Mouse (Mus musculus) forebrain, embryonic 10.5 days (tissue): ENCODE results near the gene Tmem186. TPM values are rescaled to one million over a fixed set of nuclear protein-coding genes. Genes with fewer than 3 reads are reported as not detected.

ENCODE experiments used
- DNase-seq: peaks from one replicate; pipeline ENCODE4 v3.0.0-alpha.2; 2017; ENCODE audit warnings: low spot score; ENCODE audit errors: extremely low spot score
- H3K27ac ChIP-seq: fragments of 300-500 bp; sonication (generic); 2 replicates; pipeline ENCODE4 v1.5.1; 2016; ENCODE audit warnings: mild to moderate bottlenecking
- H3K27me3 ChIP-seq: fragments of 300-500 bp; sonication (generic); 2 replicates; pipeline ENCODE4 v1.6.1; 2016; ENCODE audit warnings: mild to moderate bottlenecking; ENCODE audit not compliant: poor library complexity, severe bottlenecking
- H3K36me3 ChIP-seq: fragments of 300-500 bp; sonication (generic); replicated peaks from 2 replicates; pipeline ENCODE4 v1.6.1; 2016; ENCODE audit warnings: mild to moderate bottlenecking, moderate library complexity
- H3K4me1 ChIP-seq: fragments of 300-500 bp; sonication (generic); 2 replicates; pipeline ENCODE4 v1.6.1; 2016
- H3K4me3 ChIP-seq: fragments of 300-500 bp; sonication (generic); 2 replicates; pipeline ENCODE4 v1.5.1; 2016; ENCODE audit warnings: mild to moderate bottlenecking, moderate library complexity
- H3K9me3 ChIP-seq: fragments of 300-500 bp; sonication (generic); 2 replicates; pipeline ENCODE4 v1.6.1; 2016; ENCODE audit warnings: mild to moderate bottlenecking, moderate library complexity
- WGBS: fragments of 180-500 bp; shearing (Covaris S2); methylation state at CpG from one replicate; pipeline ENCODE4 v1.1.7; 2016; 5-methylcytosine and 5-hydroxymethylcytosine counted together
- polyA plus RNA-seq: library from polyadenylated mRNA; unstranded; fragments of >200 nt; fragmentation: Nextera tagmentation; extraction: Ambion mirVana; gene quantifications from 2 replicates; pipeline ENCODE4 v1.2.1, GENCODE M21; 2016

The Tmem186 gene
- polyA plus RNA-seq, 1 experiment from 2014 or later: 27.5 TPM

- H3K36me3 ChIP-seq: peaks cover 8% of the 10 kb centered on the region; the same call in 1 of the 2 replicates
- H3K27me3 ChIP-seq: peaks cover 22% of the 10 kb centered on the region
- no peak overlapping the region for H3K4me3 ChIP-seq
- 78% methylated on average over 6 of the region's 6 CpGs for WGBS
- peaks cover 47% of the 10 kb centered on the region for H3K4me1 ChIP-seq
- DNase-seq: no peak
- no peak overlapping the region for H3K27ac ChIP-seq
- no peaks in the 10 kb centered on the region for H3K9me3 ChIP-seq
These were observed 35.8 kb upstream of the Tmem186 start for GRCm38 (mm10) chr16:8673343-8673742.

- Histone ChIP-seq H3K27me3 (peaks cover 22% of the 10 kb centered on the region), H3K9me3 (no peaks in the 10 kb centered on the region), H3K4me3 (peak overlapping the region; percentile 75; the same call in 1 of the 2 replicates), H3K27ac (no peak overlapping the region), H3K4me1 (peaks cover 53% of the 10 kb centered on the region), H3K36me3 (peaks cover 10% of the 10 kb centered on the region; the same call in 1 of the 2 replicates)
- no peak for DNase-seq
These were observed 35.3 kb upstream of the Tmem186 start for GRCm38 (mm10) chr16:8672811-8673210.

DNA sequence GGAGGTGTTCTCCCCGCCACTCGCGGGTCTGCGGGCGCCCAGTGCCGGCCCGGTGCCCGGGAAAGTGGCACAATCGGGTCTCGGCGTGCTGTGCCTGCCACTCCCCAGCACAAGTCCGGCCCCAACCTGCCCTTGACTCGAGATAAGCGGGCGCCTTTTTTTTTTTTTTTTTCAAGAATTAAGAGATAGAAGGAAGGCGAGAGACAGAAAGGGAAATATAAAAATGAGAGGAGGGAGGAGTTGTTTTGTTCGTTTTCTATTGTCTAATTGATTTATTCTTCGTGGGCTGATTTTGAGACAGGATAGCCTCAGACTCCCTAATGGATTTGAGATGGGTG lies 34.8 kb upstream of the Tmem186 start:
- H3K36me3 ChIP-seq: peaks cover 15% of the 10 kb centered on the region; the same call in 1 of the 2 replicates
- H3K9me3 ChIP-seq: no peaks in the 10 kb centered on the region
- H3K4me3 ChIP-seq: peak overlapping the region; percentile 75
- WGBS: under 1% methylated on average over 18 of the region's 18 CpGs
- DNase-seq: no peak
- peaks cover 22% of the 10 kb centered on the region for H3K27me3 ChIP-seq
- H3K27ac ChIP-seq: peak overlapping the region; percentile 92
- H3K4me1 ChIP-seq: peaks cover 58% of the 10 kb centered on the region

DNA sequence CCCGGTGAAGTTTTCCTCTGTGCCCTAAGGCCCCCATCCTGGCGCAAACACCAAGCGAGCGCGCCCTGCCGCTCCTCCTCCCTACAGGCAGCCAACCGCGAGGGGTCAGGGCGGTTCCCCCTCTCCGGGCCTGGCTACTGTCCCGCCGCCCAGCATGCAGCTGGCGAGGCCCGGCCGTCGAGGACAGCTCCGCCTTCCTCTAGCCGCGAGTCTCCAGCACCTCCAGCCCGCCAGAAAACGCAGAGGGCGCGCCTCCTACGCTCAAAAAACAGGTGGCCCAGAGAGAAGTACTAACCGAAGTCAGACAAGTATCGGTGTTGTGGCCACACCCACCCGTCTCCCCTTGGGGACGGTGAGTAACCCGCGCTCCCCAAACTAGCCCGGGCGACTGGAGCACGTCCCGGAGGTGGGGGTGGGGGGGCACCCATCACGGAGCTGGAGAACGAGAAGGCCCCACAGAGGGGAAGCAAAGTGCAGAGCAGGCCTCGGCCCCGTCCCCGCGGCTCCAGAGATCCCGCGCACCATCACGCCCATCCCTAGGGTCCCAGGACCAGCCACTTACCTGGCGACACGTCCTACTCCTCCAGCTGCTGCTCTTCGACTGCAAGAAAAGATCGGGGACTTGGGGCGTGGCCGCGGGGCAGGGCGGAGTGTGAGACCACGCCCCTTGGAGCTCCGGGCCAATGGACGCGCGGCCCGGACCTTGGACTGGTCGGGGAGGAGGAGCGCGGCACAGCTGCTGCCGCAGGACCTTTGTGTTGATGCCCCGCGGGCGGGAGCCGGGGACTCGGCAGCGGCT lies 34.2 kb upstream of the Tmem186 start, which contains the start of gene Carhsp1:
Carhsp1 (minus strand) TSS at position 605 of the 799 bp plus-strand sequence.
- Histone ChIP-seq H3K4me1 (peaks cover 62% of the 10 kb centered on the region), H3K9me3 (no peaks in the 10 kb centered on the region), H3K27ac (peak within 1 kb of the TSS; percentile 92), H3K4me3 (peak within 1 kb of the TSS; percentile 75), H3K27me3 (peaks cover 22% of the 10 kb centered on the region), H3K36me3 (peaks cover 17% of the 10 kb centered on the region; the same call in 1 of the 2 replicates)
- under 1% methylated on average over 67 of the region's 67 CpGs for WGBS
- DNase-seq: peak; percentile 95

GRCm38 (mm10) chr16:8670041-8671035 lies 32.8 kb upstream of the Tmem186 start:
- DNase-seq: peak; percentile 71
- H3K4me3 ChIP-seq: peak overlapping the region; percentile 75
- peaks cover 69% of the 10 kb centered on the region for H3K4me1 ChIP-seq
- peak overlapping the region; percentile 92 for H3K27ac ChIP-seq
- peaks cover 22% of the 10 kb centered on the region for H3K27me3 ChIP-seq
- peaks cover 30% of the 10 kb centered on the region for H3K36me3 ChIP-seq
- no peaks in the 10 kb centered on the region for H3K9me3 ChIP-seq
- 2% methylated on average over 15 of the region's 15 CpGs for WGBS

- 53% methylated on average over 5 of the region's 5 CpGs for WGBS
- H3K36me3 ChIP-seq: peaks cover 36% of the 10 kb centered on the region
- H3K27me3 ChIP-seq: peaks cover 22% of the 10 kb centered on the region
- H3K27ac ChIP-seq: peak overlapping the region; percentile 92
- peaks cover 69% of the 10 kb centered on the region for H3K4me1 ChIP-seq
- peak overlapping the region; percentile 75 for H3K4me3 ChIP-seq
- H3K9me3 ChIP-seq: no peaks in the 10 kb centered on the region
- no peak for DNase-seq
These were observed 31.9 kb upstream of the Tmem186 start for GRCm38 (mm10) chr16:8669432-8669831.

DNA sequence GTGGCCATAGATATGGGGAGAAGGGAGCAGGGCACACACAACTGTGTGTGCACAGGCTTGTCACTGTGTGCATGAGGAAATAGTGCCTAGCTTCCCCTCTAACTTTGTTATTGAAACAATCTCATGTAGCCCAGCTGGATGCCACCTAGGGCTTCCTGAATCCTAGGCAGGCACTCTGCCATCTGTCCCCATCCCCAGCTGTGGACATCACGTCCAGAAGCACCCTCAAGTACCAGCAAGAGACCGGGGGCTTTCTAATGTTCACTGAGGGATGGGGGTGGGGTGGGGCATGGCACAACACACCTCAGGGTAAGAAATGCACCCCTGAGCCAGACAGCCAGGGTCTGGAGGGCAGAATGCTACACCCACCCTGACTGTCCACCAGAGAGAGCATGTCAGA lies 30.9 kb upstream of the Tmem186 start:
- no peaks in the 10 kb centered on the region for H3K9me3 ChIP-seq
- H3K27ac ChIP-seq: no peak overlapping the region
- H3K4me1 ChIP-seq: peaks cover 65% of the 10 kb centered on the region
- no peak overlapping the region for H3K4me3 ChIP-seq
- peaks cover 12% of the 10 kb centered on the region for H3K27me3 ChIP-seq
- peaks cover 46% of the 10 kb centered on the region for H3K36me3 ChIP-seq
- DNase-seq: no peak
- 88% methylated on average over 2 of the region's 2 CpGs for WGBS

- WGBS: 69% methylated on average over 4 of the region's 4 CpGs
- H3K4me1 ChIP-seq: peaks cover 65% of the 10 kb centered on the region
- peak overlapping the region; percentile 44 for H3K27ac ChIP-seq
- H3K27me3 ChIP-seq: peaks cover 6% of the 10 kb centered on the region
- no peaks in the 10 kb centered on the region for H3K9me3 ChIP-seq
- DNase-seq: no peak
- H3K36me3 ChIP-seq: peaks cover 52% of the 10 kb centered on the region
- no peak overlapping the region; the same call in 1 of the 2 replicates for H3K4me3 ChIP-seq
These were observed 30.3 kb upstream of the Tmem186 start for GRCm38 (mm10) chr16:8667814-8668213.

GRCm38 (mm10) chr16:8667261-8667660 lies 29.7 kb upstream of the Tmem186 start:
- no peak for DNase-seq
- peaks cover 3% of the 10 kb centered on the region; the same call in 1 of the 2 replicates for H3K27me3 ChIP-seq
- H3K9me3 ChIP-seq: no peaks in the 10 kb centered on the region
- H3K36me3 ChIP-seq: peaks cover 58% of the 10 kb centered on the region
- WGBS: 82% methylated on average over 7 of the region's 7 CpGs
- peak overlapping the region; percentile 44 for H3K27ac ChIP-seq
- peaks cover 61% of the 10 kb centered on the region for H3K4me1 ChIP-seq
- H3K4me3 ChIP-seq: no peak overlapping the region

GRCm38 (mm10) chr16:8666452-8666851 lies 28.9 kb upstream of the Tmem186 start:
- DNase-seq: no peak
- H3K27me3 ChIP-seq: peaks cover 3% of the 10 kb centered on the region; the same call in 1 of the 2 replicates
- peaks cover 53% of the 10 kb centered on the region for H3K4me1 ChIP-seq
- H3K9me3 ChIP-seq: no peaks in the 10 kb centered on the region
- peaks cover 66% of the 10 kb centered on the region for H3K36me3 ChIP-seq
- whole genome bisulfite sequencing: 82% methylated on average over 2 of the region's 2 CpGs
- H3K4me3 ChIP-seq: no peak overlapping the region
- peak overlapping the region; percentile 3; the same call in 1 of the 2 replicates for H3K27ac ChIP-seq

DNA sequence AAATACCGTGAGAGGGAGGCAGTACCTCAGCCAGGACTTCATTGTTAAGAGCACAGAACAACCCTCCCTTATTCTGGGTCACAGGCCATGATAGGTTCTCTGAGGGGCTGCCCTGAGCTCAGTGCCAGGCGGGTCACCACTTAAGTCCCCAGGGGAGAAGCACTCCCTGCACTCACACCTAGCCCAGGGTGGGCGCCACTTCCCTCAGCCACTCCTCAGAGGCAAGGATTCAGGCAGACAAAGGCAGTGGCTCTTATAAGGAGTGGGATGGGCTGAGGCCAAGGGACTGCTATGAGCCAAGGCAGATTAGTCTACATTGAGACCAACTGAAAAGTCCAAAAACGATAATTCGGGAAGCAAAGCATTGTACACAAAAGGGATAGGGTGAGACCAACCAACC lies 27.9 kb upstream of the Tmem186 start:
- Histone ChIP-seq H3K4me1 (peaks cover 42% of the 10 kb centered on the region), H3K36me3 (peaks cover 75% of the 10 kb centered on the region), H3K27ac (0 out of 2 replicates have a peak overlapping the region, but pooled peaks have one; percentile 3), H3K4me3 (no peak overlapping the region), H3K9me3 (no peaks in the 10 kb centered on the region), H3K27me3 (peaks cover 3% of the 10 kb centered on the region; the same call in 1 of the 2 replicates)
- no peak for DNase-seq
- WGBS: 82% methylated on average over 5 of the region's 5 CpGs
